Mouse (Mus musculus) left cerebral cortex, adult 9 months (tissue): ENCODE measurements at regions not wholly inside any gene's neighbourhood (a gene's known extent, or its start where the extent isn't known, plus 50 kb on each side); places are given as distances from the start of the nearest gene placed in this dataset.
A peak's percentile ranks its signal among the peaks of the same experiment; 100 is the strongest.

Source experiments
- DNase-seq, 2 experiments: peaks; one replicate each; pipeline ENCODE4 v3.0.0; 2022; ENCODE audit warnings: low spot score in 2 of 2

GRCm38 (mm10) chr13:110673536-110673935 is 278.7 kb downstream of the Plk2 start:
- peak; percentile 50 to 52 for DNase-seq

GRCm38 (mm10) chr13:110683259-110684041 is 288.6 kb downstream of the Plk2 start:
- peak in 1 of 2 experiments; percentile 17 for DNase-seq

GRCm38 (mm10) chr13:110688796-110689195 is 293.9 kb downstream of the Plk2 start:
- no peak for DNase-seq

GRCm38 (mm10) chr13:110690501-110691255 is 295.8 kb downstream of the Plk2 start:
- DNase-seq = no peak

GRCm38 (mm10) chr13:110692696-110693095 is 297.9 kb downstream of the Plk2 start:
- DNase-seq = no peak

GRCm38 (mm10) chr13:110694876-110695275 is 300.0 kb downstream of the Plk2 start:
- no peak for DNase-seq

GRCm38 (mm10) chr13:110696549-110696948 is 301.7 kb downstream of the Plk2 start:
- DNase-seq = no peak

- peak; percentile 36 to 39 for DNase-seq
Observed at GRCm38 (mm10) chr13:110704261-110704660, 309.4 kb downstream of the Plk2 start.

GRCm38 (mm10) chr13:110710847-110711246 is 316.0 kb downstream of the Plk2 start:
- no peak for DNase-seq

GRCm38 (mm10) chr13:110712527-110712926 is 317.7 kb downstream of the Plk2 start:
- no peak for DNase-seq

- DNase-seq = no peak
Observed at GRCm38 (mm10) chr13:110722170-110722569, 327.3 kb downstream of the Plk2 start.

GRCm38 (mm10) chr13:110722752-110723151 is 327.9 kb downstream of the Plk2 start:
- no peak for DNase-seq

GRCm38 (mm10) chr13:110724836-110725235 is 330.0 kb downstream of the Plk2 start:
- DNase-seq = no peak

GRCm38 (mm10) chr13:110725821-110726220 is 331.0 kb downstream of the Plk2 start:
- DNase-seq = no peak

- DNase-seq = peak in 1 of 2 experiments; percentile 25
Observed at GRCm38 (mm10) chr13:110735511-110735910, 340.7 kb downstream of the Plk2 start.

- DNase-seq = peak in 1 of 2 experiments; percentile 54
Observed at GRCm38 (mm10) chr13:110741576-110742206, 346.8 kb downstream of the Plk2 start.

- DNase-seq = no peak
Observed at GRCm38 (mm10) chr13:110747223-110747868, 352.5 kb downstream of the Plk2 start.

- DNase-seq = no peak
Observed at GRCm38 (mm10) chr13:110752746-110753145, 357.9 kb downstream of the Plk2 start.

- DNase-seq = no peak
Observed at GRCm38 (mm10) chr13:110754548-110754947, 359.7 kb downstream of the Plk2 start.

GRCm38 (mm10) chr13:110756877-110757276 is 362.0 kb downstream of the Plk2 start:
- no peak for DNase-seq

- DNase-seq = no peak
Observed at GRCm38 (mm10) chr13:110769210-110769609, 374.4 kb downstream of the Plk2 start.

- DNase-seq = no peak
Observed at GRCm38 (mm10) chr13:110775251-110775650, 380.4 kb downstream of the Plk2 start.
